Mouse (Mus musculus): ENCODE measurements around the gene Man1a. TPM values are rescaled to one million over a fixed set of nuclear protein-coding genes. Genes with fewer than 3 reads are reported as not detected.
A peak's percentile ranks its signal among the peaks of the same experiment; 100 is the strongest.

Man1a gene
- polyA plus RNA-seq, 1 experiment from 2014 or later = 14.6 TPM

DNA sequence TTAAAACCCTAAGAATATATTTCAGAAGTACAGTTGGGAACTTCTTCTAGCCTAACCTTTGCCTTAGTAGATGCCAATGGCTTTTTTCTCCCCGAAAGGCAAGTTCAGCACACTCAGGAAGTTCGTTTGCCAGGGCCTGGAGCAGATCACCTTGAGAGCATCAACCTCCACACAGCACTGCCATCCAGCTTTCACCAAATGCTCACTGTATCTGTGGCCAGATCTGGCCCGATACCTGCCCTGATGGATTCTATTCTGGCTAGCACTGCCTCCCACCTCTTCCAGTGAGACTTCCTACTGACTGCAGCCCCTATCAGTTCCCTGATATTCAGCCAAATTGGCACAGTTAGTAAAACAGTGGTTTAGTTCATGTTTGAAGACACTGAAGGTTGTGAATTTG lies 202.2 kb downstream of the Man1a start:
- H3K4me2 ChIP-seq (replicated peaks) = no peak overlapping the region
- 76% methylated on average over 3 of the region's 3 CpGs for WGBS
- no peak for ATAC-seq
- no peaks in the 10 kb centered on the region for H3K4me1 ChIP-seq (replicated peaks)
- no peak overlapping the region for H3K27ac ChIP-seq
- no peak overlapping the region for H3K4me3 ChIP-seq (replicated peaks)
- H3K36me3 ChIP-seq = no peaks in the 10 kb centered on the region
- H3K27me3 ChIP-seq (replicated peaks) = no peaks in the 10 kb centered on the region
- no peaks in the 10 kb centered on the region for H3K9me3 ChIP-seq
- H3K9ac ChIP-seq = no peak overlapping the region

- peak; percentile 58; the same call in 1 of the 2 replicates for ATAC-seq
- Histone ChIP-seq H3K9me3 (no peaks in the 10 kb centered on the region), H3K27ac (no peak overlapping the region), H3K9ac (no peak overlapping the region), H3K4me1 (replicated peaks) (no peaks in the 10 kb centered on the region), H3K27me3 (replicated peaks) (no peaks in the 10 kb centered on the region), H3K4me3 (replicated peaks) (no peak overlapping the region), H3K4me2 (replicated peaks) (no peak overlapping the region), H3K36me3 (no peaks in the 10 kb centered on the region)
- WGBS = 43% methylated on average over 7 of the region's 7 CpGs
Observed at GRCm38 (mm10) chr10:53863486-53864357, 212.7 kb downstream of the Man1a start.

GRCm38 (mm10) chr10:53859879-53860278 lies 216.5 kb downstream of the Man1a start:
- WGBS = 52% methylated on average over 1 of the region's 1 CpGs
- H3K9me3 ChIP-seq = no peaks in the 10 kb centered on the region
- H3K27ac ChIP-seq = no peak overlapping the region
- H3K9ac ChIP-seq = no peak overlapping the region
- H3K27me3 ChIP-seq (replicated peaks) = no peaks in the 10 kb centered on the region
- no peak for ATAC-seq
- H3K4me2 ChIP-seq (replicated peaks) = no peak overlapping the region
- H3K4me1 ChIP-seq (replicated peaks) = no peaks in the 10 kb centered on the region
- H3K4me3 ChIP-seq (replicated peaks) = no peak overlapping the region
- H3K36me3 ChIP-seq = no peaks in the 10 kb centered on the region

- no peak overlapping the region for H3K9ac ChIP-seq
- no peaks in the 10 kb centered on the region for H3K36me3 ChIP-seq
- no peak overlapping the region for H3K4me3 ChIP-seq (replicated peaks)
- no peak for ATAC-seq
- H3K4me1 ChIP-seq (replicated peaks) = no peaks in the 10 kb centered on the region
- WGBS = 76% methylated on average over 3 of the region's 3 CpGs
- no peaks in the 10 kb centered on the region for H3K27me3 ChIP-seq (replicated peaks)
- no peak overlapping the region for H3K4me2 ChIP-seq (replicated peaks)
- H3K27ac ChIP-seq = no peak overlapping the region
- no peaks in the 10 kb centered on the region for H3K9me3 ChIP-seq
Observed at GRCm38 (mm10) chr10:53859224-53859623, 217.2 kb downstream of the Man1a start.
